Mouse (Mus musculus): ENCODE measurements around the gene Rbm25. TPM values are rescaled to one million over a fixed set of nuclear protein-coding genes. Genes with fewer than 3 reads are reported as not detected.
"Not testable (repeated sequence)": the region's sequence is repeated elsewhere in the genome, so short reads cannot be mapped to it uniquely, and the experiment has no call there.

Gene Rbm25
- polyA plus RNA-seq, 1 experiment, result 25.8 TPM

GRCm38 (mm10) chr12:83618981-83619380 is 12.1 kb upstream of the Rbm25 start:
- Histone ChIP-seq H3ac (ENCODE audit: control insufficient read depth, insufficient read length, low read depth) (no peak overlapping the region), H3K79me3 (ENCODE audit: low read depth) (no peaks in the 10 kb centered on the region), H3K79me2 (ENCODE audit: control insufficient read depth, insufficient read depth) (no peaks in the 10 kb centered on the region), H3K27me3 (ENCODE audit: control insufficient read depth, insufficient read depth, insufficient read length) (no peaks in the 10 kb centered on the region), H3K36me3 (ENCODE audit: control insufficient read depth, insufficient read depth) (no peaks in the 10 kb centered on the region), H3K4me3 (ENCODE audit: insufficient read depth, poor library complexity, severe bottlenecking) (no peak overlapping the region)
- TF ChIP-seq MYOD1 (IDR thresholded peaks at IDR 0.05; ENCODE audit: control insufficient read depth, insufficient read length, low read depth) (no peak), CEBPB (IDR thresholded peaks at IDR 0.05; ENCODE audit: low read depth) (no peak), FOSL1 (IDR thresholded peaks at IDR 0.05; ENCODE audit: insufficient read depth, low read length, poor library complexity, severe bottlenecking) (no peak), CTCF (IDR thresholded peaks at IDR 0.05; ENCODE audit: control insufficient read depth, insufficient read depth, insufficient read length) (no peak), USF1 (IDR thresholded peaks at IDR 0.05; ENCODE audit: low read depth) (no peak)

DNA sequence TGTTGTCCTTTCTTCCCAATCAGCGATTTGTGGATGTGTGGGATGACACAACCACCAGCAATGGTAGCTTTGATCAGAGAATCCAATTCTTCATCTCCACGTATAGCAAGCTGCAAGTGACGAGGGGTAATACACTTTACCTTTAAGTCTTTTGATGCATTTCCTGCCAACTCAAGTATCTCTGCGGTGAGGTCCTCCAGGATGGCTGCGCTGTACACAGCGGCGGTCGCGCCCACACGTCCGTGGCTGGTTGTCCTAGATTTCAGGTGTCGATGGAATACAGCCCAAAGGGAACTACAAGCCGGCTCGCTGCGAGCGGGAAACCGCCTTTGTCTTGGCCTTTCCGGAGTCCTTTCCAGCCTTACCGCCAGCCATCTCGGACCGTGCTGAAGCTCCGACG is 10.3 kb upstream of the Rbm25 start:
- not testable (repeated sequence) for H3K79me2 ChIP-seq (ENCODE audit: control insufficient read depth, insufficient read depth); H3K36me3 ChIP-seq (ENCODE audit: control insufficient read depth, insufficient read depth); H3K27me3 ChIP-seq (ENCODE audit: control insufficient read depth, insufficient read depth, insufficient read length); H3K79me3 ChIP-seq (ENCODE audit: low read depth); H3K4me3 ChIP-seq (ENCODE audit: insufficient read depth, poor library complexity, severe bottlenecking); H3ac ChIP-seq (ENCODE audit: control insufficient read depth, insufficient read length, low read depth)

DNA sequence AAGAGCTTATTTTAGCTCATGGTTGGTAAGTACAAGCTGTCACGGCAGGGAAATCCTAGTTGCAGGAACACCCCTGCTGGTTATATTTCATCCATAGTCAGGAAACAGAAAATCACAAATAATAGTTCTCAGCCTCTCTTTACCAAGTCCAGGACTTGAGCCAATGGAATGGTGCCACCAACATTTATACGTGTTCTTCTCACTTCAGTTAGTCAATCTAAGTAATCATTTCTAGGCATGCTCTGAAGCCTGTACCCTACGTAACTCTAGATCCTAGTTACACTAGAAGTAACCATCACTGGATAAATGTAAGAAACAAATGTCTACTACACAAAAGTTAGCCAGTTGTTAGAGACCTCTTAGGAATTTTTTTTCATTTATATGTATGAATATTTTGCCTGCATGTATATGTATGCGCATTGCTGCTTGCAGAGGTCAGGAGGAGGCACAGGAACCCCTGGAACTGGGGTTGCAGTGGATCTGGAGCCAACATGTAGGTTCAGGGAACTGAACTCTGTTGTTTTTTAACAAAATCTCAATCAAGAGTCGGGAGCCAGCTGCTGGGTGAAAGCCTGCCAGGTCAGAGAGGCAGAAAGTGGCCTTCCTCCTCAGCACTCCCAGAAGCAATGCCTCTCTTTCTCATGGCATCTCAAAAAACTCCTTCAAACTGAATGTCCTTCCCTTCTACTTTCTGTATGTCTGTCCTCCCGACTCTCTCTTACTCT is 8.8 kb upstream of the Rbm25 start:
- Histone ChIP-seq H3K79me3 (ENCODE audit: low read depth) (no peaks in the 10 kb centered on the region), H3K79me2 (ENCODE audit: control insufficient read depth, insufficient read depth) (no peaks in the 10 kb centered on the region), H3K4me3 (ENCODE audit: insufficient read depth, poor library complexity, severe bottlenecking) (no peak overlapping the region), H3ac (ENCODE audit: control insufficient read depth, insufficient read length, low read depth) (no peak overlapping the region), H3K36me3 (ENCODE audit: control insufficient read depth, insufficient read depth) (no peaks in the 10 kb centered on the region), H3K27me3 (ENCODE audit: control insufficient read depth, insufficient read depth, insufficient read length) (no peaks in the 10 kb centered on the region)
- TF ChIP-seq MAX (IDR thresholded peaks at IDR 0.05) (no peak), USF1 (IDR thresholded peaks at IDR 0.05; ENCODE audit: low read depth) (no peak), MYOD1 (IDR thresholded peaks at IDR 0.05; ENCODE audit: control insufficient read depth, insufficient read length, low read depth) (no peak), CEBPB (IDR thresholded peaks at IDR 0.05; ENCODE audit: low read depth) (no peak), MYOG (IDR thresholded peaks at IDR 0.05; ENCODE audit: control insufficient read depth, extremely low read depth, insufficient read length) (no peak), CTCF (IDR thresholded peaks at IDR 0.05; ENCODE audit: control insufficient read depth, insufficient read depth, insufficient read length) (no peak), FOSL1 (IDR thresholded peaks at IDR 0.05; ENCODE audit: insufficient read depth, low read length, poor library complexity, severe bottlenecking) (no peak)

GRCm38 (mm10) chr12:83624321-83624720 is 6.7 kb upstream of the Rbm25 start:
- H3K79me3 ChIP-seq (ENCODE audit: low read depth), result no peaks in the 10 kb centered on the region
- H3K79me2 ChIP-seq (ENCODE audit: control insufficient read depth, insufficient read depth), result no peaks in the 10 kb centered on the region
- TF ChIP-seq CTCF (IDR thresholded peaks at IDR 0.05; ENCODE audit: control insufficient read depth, insufficient read depth, insufficient read length), result no peak
- no peak overlapping the region for H3ac ChIP-seq (ENCODE audit: control insufficient read depth, insufficient read length, low read depth)
- no peaks in the 10 kb centered on the region for H3K27me3 ChIP-seq (ENCODE audit: control insufficient read depth, insufficient read depth, insufficient read length)
- no peaks in the 10 kb centered on the region for H3K36me3 ChIP-seq (ENCODE audit: control insufficient read depth, insufficient read depth)
- no peak overlapping the region for H3K4me3 ChIP-seq (ENCODE audit: insufficient read depth, poor library complexity, severe bottlenecking)

DNA sequence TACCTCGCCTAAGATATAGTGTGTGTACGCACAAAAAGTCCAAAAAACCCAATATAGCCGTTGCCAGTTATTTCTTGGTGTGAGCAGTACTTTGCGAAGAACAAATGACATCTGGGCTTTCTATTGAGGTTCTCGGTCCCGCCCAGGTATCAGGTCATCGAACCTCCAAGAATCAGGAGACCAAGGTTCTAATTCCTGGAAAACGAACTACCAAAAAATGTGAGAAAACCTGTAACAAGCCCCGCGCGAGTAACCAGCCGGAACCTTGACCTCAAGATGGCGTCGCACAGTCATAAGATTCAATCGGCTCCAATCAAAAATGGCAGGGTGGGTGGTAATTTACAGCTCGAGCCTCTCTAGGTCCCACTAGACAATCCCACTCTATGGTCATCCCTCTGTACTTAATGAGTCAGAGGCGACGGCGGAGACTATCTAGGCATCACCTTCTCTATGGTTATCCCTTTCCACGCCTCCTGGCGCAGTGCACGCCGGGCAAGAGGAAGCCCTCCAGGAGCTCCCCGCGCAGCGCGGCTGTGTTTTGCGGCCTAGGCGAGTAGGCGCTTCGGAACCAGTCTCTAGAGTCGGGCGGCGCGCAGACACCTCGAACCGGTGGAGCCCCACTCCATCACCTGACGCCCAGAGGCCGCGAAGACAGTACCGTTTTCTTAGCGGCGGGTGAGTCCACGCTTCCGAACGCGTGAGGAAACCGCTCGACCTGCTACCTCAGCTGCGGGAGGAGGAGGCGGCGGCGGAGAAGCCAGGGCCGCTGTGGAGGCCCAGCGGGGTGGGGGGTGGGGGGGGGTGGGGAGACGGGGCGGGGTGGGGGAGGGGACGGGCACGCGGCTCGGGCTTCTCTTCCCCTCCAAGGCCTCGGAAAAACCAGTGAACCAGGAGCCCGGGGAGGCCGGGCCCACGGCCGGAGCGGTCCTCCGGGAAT is 975 bp downstream of the Rbm25 start:
- Histone ChIP-seq H3K79me2 (ENCODE audit: control insufficient read depth, insufficient read depth) (peaks cover 57% of the 10 kb centered on the region), H3K27me3 (ENCODE audit: control insufficient read depth, insufficient read depth, insufficient read length) (no peaks in the 10 kb centered on the region), H3K79me3 (ENCODE audit: low read depth) (peaks cover 50% of the 10 kb centered on the region), H3K36me3 (ENCODE audit: control insufficient read depth, insufficient read depth) (peaks cover 30% of the 10 kb centered on the region), H3K4me3 (ENCODE audit: insufficient read depth, poor library complexity, severe bottlenecking) (peak overlapping the region; percentile 83), H3ac (ENCODE audit: control insufficient read depth, insufficient read length, low read depth) (peak overlapping the region; percentile 98)
- TF ChIP-seq CTCF (IDR thresholded peaks at IDR 0.05; ENCODE audit: control insufficient read depth, insufficient read depth, insufficient read length) (no peak), FOSL1 (IDR thresholded peaks at IDR 0.05; ENCODE audit: insufficient read depth, low read length, poor library complexity, severe bottlenecking) (peak; percentile 70), CEBPB (IDR thresholded peaks at IDR 0.05; ENCODE audit: low read depth) (no peak), MAX (IDR thresholded peaks at IDR 0.05) (peak; percentile 91), MYOG (IDR thresholded peaks at IDR 0.05; ENCODE audit: control insufficient read depth, extremely low read depth, insufficient read length) (no peak), MYOD1 (IDR thresholded peaks at IDR 0.05; ENCODE audit: control insufficient read depth, insufficient read length, low read depth) (no peak), USF1 (IDR thresholded peaks at IDR 0.05; ENCODE audit: low read depth) (no peak)

GRCm38 (mm10) chr12:83632680-83633025 is 1.6 kb downstream of the Rbm25 start:
- Histone ChIP-seq H3K79me3 (ENCODE audit: low read depth) (peaks cover 56% of the 10 kb centered on the region), H3ac (ENCODE audit: control insufficient read depth, insufficient read length, low read depth) (peak overlapping the region; percentile 98), H3K4me3 (ENCODE audit: insufficient read depth, poor library complexity, severe bottlenecking) (peak overlapping the region; percentile 83), H3K27me3 (ENCODE audit: control insufficient read depth, insufficient read depth, insufficient read length) (no peaks in the 10 kb centered on the region), H3K79me2 (ENCODE audit: control insufficient read depth, insufficient read depth) (peaks cover 63% of the 10 kb centered on the region), H3K36me3 (ENCODE audit: control insufficient read depth, insufficient read depth) (peaks cover 37% of the 10 kb centered on the region)
- TF ChIP-seq FOSL1 (IDR thresholded peaks at IDR 0.05; ENCODE audit: insufficient read depth, low read length, poor library complexity, severe bottlenecking) (no peak), CTCF (IDR thresholded peaks at IDR 0.05; ENCODE audit: control insufficient read depth, insufficient read depth, insufficient read length) (no peak), MYOD1 (IDR thresholded peaks at IDR 0.05; ENCODE audit: control insufficient read depth, insufficient read length, low read depth) (no peak), MYOG (IDR thresholded peaks at IDR 0.05; ENCODE audit: control insufficient read depth, extremely low read depth, insufficient read length) (no peak), CEBPB (IDR thresholded peaks at IDR 0.05; ENCODE audit: low read depth) (no peak), MAX (IDR thresholded peaks at IDR 0.05) (no peak), USF1 (IDR thresholded peaks at IDR 0.05; ENCODE audit: low read depth) (no peak)
